Mouse (Mus musculus) CH12.LX (cell line): ENCODE results near the gene Tgm1. TPM values are rescaled to one million over a fixed set of nuclear protein-coding genes. Genes with fewer than 3 reads are reported as not detected.

Source experiments
- DNase-seq: peaks from one replicate; pipeline ENCODE4 v3.0.0-alpha.2; 2013; ENCODE audit errors: extremely low read depth
- H3K27ac ChIP-seq: 2 replicates; pipeline ENCODE4 v1.5.1; 2012; ENCODE audit warnings: low read depth, mild to moderate bottlenecking, control low read depth, moderate library complexity; ENCODE audit not compliant: insufficient read depth
- H3K27me3 ChIP-seq: replicated peaks from 2 replicates; pipeline ENCODE3; 2012; ENCODE audit warnings: inconsistent platforms
- H3K36me3 ChIP-seq, 2 experiments: replicated peaks in 1 of 2; 2 replicates each; pipeline versions ENCODE3 to v1.6.1; 2012; ENCODE audit warnings: inconsistent platforms in 1 of 2, low read length in 1 of 2, mild to moderate bottlenecking in 1 of 2, mixed read lengths in 1 of 2, moderate library complexity in 1 of 2; ENCODE audit not compliant: control insufficient read depth in 1 of 2, insufficient read depth in 1 of 2
- H3K4me1 ChIP-seq, 2 experiments: 2 replicates each; pipeline ENCODE4 v1.6.1; 2012; ENCODE audit warnings: inconsistent platforms in 1 of 2, moderate library complexity in 1 of 2; ENCODE audit not compliant: insufficient read depth in 2 of 2, control insufficient read depth in 1 of 2
- H3K4me2 ChIP-seq: 2 replicates; pipeline ENCODE4 v1.6.1; 2012; ENCODE audit warnings: low read depth, mild to moderate bottlenecking, control low read depth; ENCODE audit not compliant: poor library complexity, insufficient read depth, severe bottlenecking
- H3K4me3 ChIP-seq, 3 experiments: fragments of 150-350 bp in 1 of 3; sonication (generic) in 1 of 3; replicated peaks in 1 of 3; 2 replicates each; pipeline versions ENCODE3 to v1.5.1; 2011 to 2012; ENCODE audit warnings: low read depth in 2 of 3, low read length in 2 of 3, mild to moderate bottlenecking in 2 of 3, moderate library complexity in 2 of 3, control low read depth in 1 of 3, improper control_type of control experiment in 1 of 3, inconsistent platforms in 1 of 3, mixed read lengths in 1 of 3; ENCODE audit not compliant: poor library complexity in 1 of 3
- H3K79me2 ChIP-seq: replicated peaks from 2 replicates; pipeline ENCODE4 v1.6.1; 2012; ENCODE audit warnings: mild to moderate bottlenecking, moderate library complexity; ENCODE audit not compliant: control insufficient read depth, poor library complexity, insufficient read depth, severe bottlenecking; ENCODE audit errors: extremely low read depth
- H3K9ac ChIP-seq: 2 replicates; pipeline ENCODE4 v1.6.1; 2012; ENCODE audit warnings: low read depth, mild to moderate bottlenecking, control low read depth, moderate library complexity; ENCODE audit not compliant: insufficient read depth
- H3K9me3 ChIP-seq: replicated peaks from 2 replicates; pipeline ENCODE3; 2012; ENCODE audit warnings: low read length, inconsistent platforms, mixed read lengths
- BHLHE40 ChIP-seq: IDR thresholded peaks from 2 replicates; pipeline ENCODE4 v1.6.1; 2011; ENCODE audit warnings: mild to moderate bottlenecking, low read depth, low read length, improper control_type of control experiment
- CHD1 ChIP-seq: IDR thresholded peaks from 2 replicates; pipeline ENCODE4 v1.6.1; 2012; ENCODE audit warnings: low read depth, low read length, improper control_type of control experiment, inconsistent platforms
- CHD2 ChIP-seq: IDR thresholded peaks from 2 replicates; pipeline ENCODE4 v1.6.1; 2011; ENCODE audit warnings: low read length, improper control_type of control experiment
- CTCF ChIP-seq, 2 experiments: IDR thresholded peaks in 1 of 2; conservative IDR thresholded peaks in 1 of 2; 2 replicates each; pipeline ENCODE4 v1.5.1; 2011 to 2012; ENCODE audit warnings: low read depth in 2 of 2, low read length in 2 of 2, improper control_type of control experiment in 1 of 2, inconsistent platforms in 1 of 2, mild to moderate bottlenecking in 1 of 2, moderate library complexity in 1 of 2
- ELF1 ChIP-seq: IDR thresholded peaks from 2 replicates; pipeline ENCODE4 v1.6.1; 2014; ENCODE audit warnings: low read depth, mild to moderate bottlenecking, inconsistent platforms, low read length, improper control_type of control experiment
- EP300 ChIP-seq: IDR thresholded peaks from 2 replicates; pipeline ENCODE4 v1.6.1; 2011; ENCODE audit warnings: low read length, improper control_type of control experiment
- ETS1 ChIP-seq: conservative IDR thresholded peaks from 2 replicates; pipeline ENCODE4 v1.6.1; 2012; ENCODE audit warnings: low read depth, mild to moderate bottlenecking, inconsistent platforms, low read length, improper control_type of control experiment, moderate library complexity
- GABPA ChIP-seq: IDR thresholded peaks from 2 replicates; pipeline ENCODE4 v1.6.1; 2012; ENCODE audit warnings: low read depth, low read length, improper control_type of control experiment, inconsistent platforms; ENCODE audit not compliant: insufficient replicate concordance
- HCFC1 ChIP-seq: IDR thresholded peaks from 2 replicates; pipeline ENCODE4 v1.6.1; 2012; ENCODE audit warnings: low read depth, mild to moderate bottlenecking, inconsistent platforms, low read length, improper control_type of control experiment
- IRF4 ChIP-seq: IDR thresholded peaks from 2 replicates; pipeline ENCODE4 v1.6.1; 2014; ENCODE audit warnings: low read depth, mild to moderate bottlenecking, inconsistent platforms, low read length, improper control_type of control experiment
- JUN ChIP-seq: IDR thresholded peaks from 2 replicates; pipeline ENCODE4 v1.6.1; 2011; ENCODE audit warnings: low read depth, mild to moderate bottlenecking, low read length, improper control_type of control experiment, moderate library complexity; ENCODE audit not compliant: insufficient read depth
- JUND ChIP-seq: conservative IDR thresholded peaks from 2 replicates; pipeline ENCODE4 v1.6.1; 2011; ENCODE audit warnings: low read depth, low read length, improper control_type of control experiment
- KAT2A ChIP-seq: IDR thresholded peaks from 2 replicates; pipeline ENCODE4 v1.6.1; 2012; ENCODE audit warnings: low read length, improper control_type of control experiment, inconsistent platforms; ENCODE audit not compliant: insufficient replicate concordance
- MAFK ChIP-seq: IDR thresholded peaks from 2 replicates; pipeline ENCODE4 v1.6.1; 2011; ENCODE audit warnings: low read length, improper control_type of control experiment; ENCODE audit not compliant: insufficient replicate concordance
- MAX ChIP-seq: IDR thresholded peaks from 2 replicates; pipeline ENCODE4 v1.6.1; 2011; ENCODE audit warnings: low read length, improper control_type of control experiment
- MAZ ChIP-seq: IDR thresholded peaks from 2 replicates; pipeline ENCODE4 v1.6.1; 2012; ENCODE audit warnings: low read depth, mild to moderate bottlenecking, inconsistent platforms, low read length, improper control_type of control experiment, moderate library complexity
- MEF2A ChIP-seq: IDR thresholded peaks from 2 replicates; pipeline ENCODE4 v1.6.1; 2014; ENCODE audit warnings: low read depth, mild to moderate bottlenecking, inconsistent platforms, low read length, improper control_type of control experiment, borderline replicate concordance
- MXI1 ChIP-seq: IDR thresholded peaks from 2 replicates; pipeline ENCODE4 v1.6.1; 2011; ENCODE audit warnings: mild to moderate bottlenecking, low read depth, low read length, improper control_type of control experiment
- MYC ChIP-seq: IDR thresholded peaks from 2 replicates; pipeline ENCODE4 v1.6.1; 2011; ENCODE audit warnings: low read depth, mild to moderate bottlenecking, improper control_type of control experiment, low read length
- NELFE ChIP-seq: IDR thresholded peaks from 2 replicates; pipeline ENCODE4 v1.6.1; 2011; ENCODE audit warnings: low read depth, low read length, improper control_type of control experiment
- NRF1 ChIP-seq: IDR thresholded peaks from 2 replicates; pipeline ENCODE4 v1.6.1; 2014; ENCODE audit warnings: low read depth, mild to moderate bottlenecking, inconsistent platforms, low read length, improper control_type of control experiment, moderate library complexity
- PAX5 ChIP-seq: IDR thresholded peaks from 2 replicates; pipeline ENCODE4 v1.6.1; 2012; ENCODE audit warnings: low read length, inconsistent platforms, mixed read lengths
- POLR2A ChIP-seq: IDR thresholded peaks from 2 replicates; pipeline ENCODE4 v1.6.1; 2011; ENCODE audit warnings: low read depth, mild to moderate bottlenecking, improper control_type of control experiment, low read length
- POLR2AphosphoS2 ChIP-seq: IDR thresholded peaks from 2 replicates; pipeline ENCODE4 v1.6.1; 2011; ENCODE audit warnings: low read depth, low read length, improper control_type of control experiment
- RAD21 ChIP-seq: IDR thresholded peaks from 2 replicates; pipeline ENCODE4 v1.6.1; 2011; ENCODE audit warnings: low read depth, mild to moderate bottlenecking, low read length, improper control_type of control experiment, moderate library complexity
- SIN3A ChIP-seq: IDR thresholded peaks from 2 replicates; pipeline ENCODE4 v1.6.1; 2012; ENCODE audit warnings: low read length, improper control_type of control experiment, inconsistent platforms
- SMC3 ChIP-seq: IDR thresholded peaks from 2 replicates; pipeline ENCODE4 v1.6.1; 2011; ENCODE audit warnings: low read depth, low read length, improper control_type of control experiment
- TBP ChIP-seq: conservative IDR thresholded peaks from 2 replicates; pipeline ENCODE4 v1.6.1; 2011; ENCODE audit warnings: low read depth, low read length, improper control_type of control experiment
- TCF12 ChIP-seq: IDR thresholded peaks from 2 replicates; pipeline ENCODE4 v1.6.1; 2014; ENCODE audit warnings: low read depth, mild to moderate bottlenecking, inconsistent platforms, low read length, improper control_type of control experiment
- UBTF ChIP-seq: IDR thresholded peaks from 2 replicates; pipeline ENCODE4 v1.6.1; 2012; ENCODE audit warnings: low read depth, mild to moderate bottlenecking, inconsistent platforms, low read length, improper control_type of control experiment, moderate library complexity
- USF1 ChIP-seq: IDR thresholded peaks from 2 replicates; pipeline ENCODE4 v1.6.1; 2014; ENCODE audit warnings: low read depth, mild to moderate bottlenecking, inconsistent platforms, low read length, improper control_type of control experiment
- USF2 ChIP-seq: conservative IDR thresholded peaks from 2 replicates; pipeline ENCODE4 v1.6.1; 2011; ENCODE audit warnings: low read depth, low read length, improper control_type of control experiment
- ZC3H11A ChIP-seq: IDR thresholded peaks from 2 replicates; pipeline ENCODE4 v1.6.1; 2012; ENCODE audit warnings: low read depth, mild to moderate bottlenecking, inconsistent platforms, low read length, improper control_type of control experiment
- ZNF384 ChIP-seq: IDR thresholded peaks from 2 replicates; pipeline ENCODE4 v1.6.1; 2012; ENCODE audit warnings: low read depth, low read length, improper control_type of control experiment, inconsistent platforms
- dilution Hi-C: fragments of 300-500 bp; cut with MboI; formaldehyde crosslinking; loops from 2 replicates; pipeline ENCODE4 v1.14.3; 2020; ENCODE audit warnings: low sequenced_read_pairs; ENCODE audit not compliant: extremely low pct_unique_long_range_greater_than_20kb, extremely low pct_ligation_motif_present
- in situ Hi-C: fragments of 300-500 bp; cut with MboI; formaldehyde crosslinking; loops from 3 replicates; pipeline ENCODE4 v1.14.3; 2019; ENCODE audit warnings: low sequenced_read_pairs, low pct_ligation_motif_present, low pct_unique_long_range_greater_than_20kb, mixed read lengths
- polyA plus RNA-seq: library from polyadenylated mRNA; unstranded; fragments of >175 nt; gene quantifications from 2 replicates; pipeline ENCODE4 v1.2.1, GENCODE M21; 2012; ENCODE audit warnings: low read depth; ENCODE audit not compliant: insufficient read length
- total RNA-seq, 2 experiments: library from RNA; depleted of rRNA; stranded (reverse); fragments of 300-350 nt in 1 of 2; fragments of >200 nt in 1 of 2; gene quantifications; 2 replicates each; pipeline ENCODE4 v1.2.3; 2012 to 2014

The Tgm1 gene
- total and polyA plus RNA-seq, 3 experiments: 0.07 to 0.14 TPM; not detected in 1

- Histone ChIP-seq H3K4me2 (peak within 1 kb of the TSS; percentile 58), H3K36me3 (peaks cover 29 to 38% of the 10 kb centered on the region in 2 experiments), H3K4me3 (peak within 1 kb of the TSS; percentile 44 to 84 (median 65)), H3K9ac (peak within 1 kb of the TSS; percentile 62), H3K27ac (peak within 1 kb of the TSS; percentile 70), H3K79me2 (no peaks in the 10 kb centered on the region), H3K27me3 (peaks cover 12% of the 10 kb centered on the region), H3K4me1 (peaks cover 15 to 40% of the 10 kb centered on the region in 2 experiments), H3K9me3 (no peaks in the 10 kb centered on the region)
- dilution Hi-C loops: no loop called here
- in situ Hi-C loops: no loop called here
- TF ChIP-seq ETS1 (peak; percentile 59; the same call in 1 of the 2 replicates), KAT2A (0 out of 2 replicates have a peak, but pooled peaks have one; percentile 59), CHD2 (no peak; the same call in 1 of the 2 replicates), JUN (no peak), MAX (peak; percentile 87), SIN3A (peak; percentile 75), ZNF384 (no peak), EP300 (no peak), USF1 (peak; percentile 21), BHLHE40 (peak; percentile 57; the same call in 1 of the 2 replicates), MEF2A (peak; percentile 48; the same call in 1 of the 2 replicates), MYC (peak; percentile 90; the same call in 1 of the 2 replicates), CTCF (conservative IDR thresholded peaks at IDR 0.05 in 1 of 2, IDR thresholded peaks at IDR 0.05 in 1 of 2; ENCODE audit: low read depth in 2 of 2, low read length in 2 of 2) (peak; percentile 46 to 90), CHD1 (no peak), TCF12 (peak; percentile 92), NRF1 (peak; percentile 20; the same call in 1 of the 2 replicates), POLR2AphosphoS2 (no peak), MAFK (no peak), USF2 (no peak), MAZ (peak; percentile 30; the same call in 1 of the 2 replicates), UBTF (no peak), RAD21 (no peak), SMC3 (peak; percentile 15; the same call in 1 of the 2 replicates), NELFE (peak; percentile 55), GABPA (peak; percentile 85), ZC3H11A (no peak), PAX5 (no peak), HCFC1 (peak; percentile 83), IRF4 (peak; percentile 67), JUND (no peak), POLR2A (peak; percentile 75), ELF1 (peak; percentile 90), TBP (0 out of 2 replicates have a peak, but pooled peaks have one; percentile 27), MXI1 (peak; percentile 95)
- peak; percentile 91 for DNase-seq
These were observed 8.1 kb upstream of the Tgm1 start, which contains the start of gene Rabggta for GRCm38 (mm10) chr14:55721700-55722437. Gene Rabggta (minus strand): TSS chr14:55722263.
